Mouse (Mus musculus): ENCODE measurements around the gene Cacnb1. TPM values are rescaled to one million over a fixed set of nuclear protein-coding genes. Genes with fewer than 3 reads are reported as not detected.
A peak's percentile ranks its signal among the peaks of the same experiment; 100 is the strongest.

Gene Cacnb1
- total RNA-seq, 2 experiments from 2014 or later: 6.1 to 6.2 TPM

DNA sequence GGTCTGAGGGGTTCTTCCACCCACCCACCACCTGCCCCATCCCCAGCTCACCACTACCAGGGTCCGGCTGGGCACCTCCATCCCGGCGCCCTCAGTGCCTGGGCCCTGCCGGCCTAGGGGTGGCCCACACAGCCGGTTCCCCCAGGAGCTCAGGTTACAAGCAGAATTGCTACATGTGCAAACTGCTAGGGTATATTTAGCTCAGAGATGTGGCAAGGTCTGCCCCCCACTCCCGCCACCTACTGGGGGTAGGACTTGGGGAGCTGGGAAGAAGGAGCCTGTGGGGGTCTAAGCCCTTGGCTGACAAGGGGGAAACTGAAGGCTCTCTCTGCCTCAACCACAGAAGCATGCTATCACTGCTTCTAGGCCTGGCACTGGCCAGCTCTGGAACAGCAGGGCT, 4.6 kb downstream of the Cacnb1 start:
- intact Hi-C loops (cut with DNase I): no loop called here
- no peak for DNase-seq

DNA sequence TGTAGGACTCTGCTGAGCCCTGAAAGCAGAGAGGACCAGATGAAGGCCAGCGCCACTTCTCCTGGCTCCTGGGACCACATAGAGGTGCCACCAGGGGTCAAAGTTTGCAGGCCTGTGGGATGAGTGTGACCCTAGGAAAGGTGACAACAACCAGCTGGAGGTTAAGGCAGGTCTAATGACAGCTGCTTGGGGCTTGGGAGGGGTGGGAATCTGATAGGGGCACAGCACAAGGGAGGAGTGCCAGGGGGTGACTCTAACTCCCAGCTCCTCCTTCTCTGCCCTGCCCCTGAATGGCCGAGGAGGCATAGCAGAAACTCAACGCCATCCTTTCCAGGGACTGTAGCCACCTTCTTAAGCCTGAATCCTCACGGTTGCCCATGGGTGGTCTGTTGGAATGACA, 6.0 kb downstream of the Cacnb1 start:
- no peak for DNase-seq
- intact Hi-C loops (cut with DNase I): no loop called here

DNA sequence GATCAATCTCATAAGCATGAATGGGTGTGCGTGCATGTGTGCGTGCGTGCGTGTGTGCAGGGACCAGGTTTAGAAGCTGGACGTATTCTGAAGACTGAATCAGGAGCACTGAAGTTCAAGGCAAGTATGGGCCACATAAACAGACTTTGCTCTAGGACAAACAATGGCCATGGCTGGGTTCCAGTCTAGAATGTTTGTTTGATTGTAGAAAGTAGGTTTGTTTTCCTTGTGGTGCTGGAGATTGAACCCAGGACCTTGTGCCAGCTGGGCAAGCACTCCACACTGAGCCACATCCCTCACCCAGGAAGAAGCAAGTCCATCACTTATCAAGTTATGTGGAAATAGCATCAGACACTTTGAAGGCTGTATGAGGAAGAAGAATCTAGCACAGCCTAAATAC, 6.7 kb downstream of the Cacnb1 start:
- intact Hi-C loops (cut with DNase I): no loop called here

DNA sequence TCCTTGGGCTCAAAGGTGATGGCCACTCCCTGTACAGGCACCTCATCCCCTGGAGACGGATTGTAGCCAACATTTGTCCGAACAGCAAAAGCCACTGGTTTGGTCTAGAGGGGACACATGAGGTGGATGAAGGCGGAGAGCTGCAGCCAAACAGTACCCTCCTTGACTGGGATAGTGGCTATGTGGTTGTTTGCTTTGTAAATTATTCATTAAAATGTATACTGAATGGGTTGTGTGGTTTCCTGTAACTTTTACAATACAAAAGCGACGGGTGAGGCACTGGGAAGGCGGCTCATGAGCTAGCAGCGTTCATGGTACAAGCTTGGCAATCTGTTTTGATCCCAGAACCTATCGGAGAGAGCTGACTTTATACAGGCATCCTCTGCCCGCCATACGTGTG, 10.0 kb downstream of the Cacnb1 start:
- DNase-seq: no peak
- intact Hi-C loops (cut with DNase I): no loop called here

More for the DNA sequence above, 6.7 kb downstream of the Cacnb1 start:
- no peak for DNase-seq

DNA sequence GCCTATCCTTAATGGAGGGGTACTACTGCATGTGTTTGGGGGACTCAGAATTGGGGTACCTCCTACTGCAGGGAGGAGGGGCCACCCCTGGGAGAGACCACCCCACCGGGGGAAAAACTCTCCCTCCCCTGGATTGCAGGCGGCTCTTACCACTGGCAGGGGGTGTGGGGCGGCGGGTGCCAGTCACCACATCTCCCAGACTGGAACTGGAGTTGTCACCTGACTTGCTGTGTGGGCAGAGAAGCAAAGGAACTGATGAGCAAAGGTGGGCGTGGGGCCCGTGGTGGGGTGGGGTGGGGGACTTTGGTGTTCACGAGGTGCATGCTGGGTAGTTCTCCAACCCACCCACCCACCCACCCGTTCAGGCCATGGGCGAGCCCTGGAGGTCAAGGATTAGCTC, 11.1 kb downstream of the Cacnb1 start:
- no peak for DNase-seq
- intact Hi-C loops (cut with DNase I): no loop called here

DNA sequence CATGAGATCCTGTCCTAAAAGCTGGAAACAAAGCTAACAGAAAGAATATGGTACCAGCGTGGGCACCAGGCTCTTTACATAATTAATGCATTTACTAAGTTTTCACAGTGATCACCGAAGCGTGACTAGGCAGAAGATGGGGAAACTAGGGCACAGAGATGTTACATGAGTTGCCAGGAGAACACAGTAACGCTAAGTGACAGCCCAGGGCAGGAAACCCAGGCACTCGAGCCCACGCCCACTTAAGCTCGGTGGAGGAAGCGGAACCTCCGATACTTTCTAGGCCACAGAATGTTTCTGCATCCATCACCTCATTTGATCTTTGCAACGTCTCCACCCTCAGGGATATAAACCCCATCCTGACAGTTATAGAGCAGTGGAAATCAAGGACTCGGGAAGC, 14.7 kb downstream of the Cacnb1 start:
- DNase-seq: no peak
- intact Hi-C loops (cut with DNase I): no loop called here

DNA sequence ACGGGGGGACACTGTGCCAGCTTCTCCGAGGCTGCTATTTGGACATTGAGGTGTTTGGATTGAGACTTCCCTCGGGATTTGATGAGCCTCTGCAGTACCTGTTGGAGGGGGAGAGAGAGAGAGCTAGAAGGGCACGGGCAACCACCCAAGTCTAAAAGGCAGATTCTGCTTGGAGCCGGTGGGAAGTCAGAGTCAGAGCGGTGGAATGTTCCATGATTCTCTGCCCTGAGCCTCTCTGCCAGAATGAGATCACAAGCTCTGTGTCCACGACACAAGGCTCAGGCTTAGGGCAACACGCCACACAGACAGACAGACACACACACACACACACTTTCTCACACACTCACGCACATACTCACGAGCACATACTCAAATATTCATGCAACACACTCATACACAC, 17.1 kb downstream of the Cacnb1 start:
- intact Hi-C loops (cut with DNase I): no loop called here
- peak; percentile 52 to 58 for DNase-seq

DNA sequence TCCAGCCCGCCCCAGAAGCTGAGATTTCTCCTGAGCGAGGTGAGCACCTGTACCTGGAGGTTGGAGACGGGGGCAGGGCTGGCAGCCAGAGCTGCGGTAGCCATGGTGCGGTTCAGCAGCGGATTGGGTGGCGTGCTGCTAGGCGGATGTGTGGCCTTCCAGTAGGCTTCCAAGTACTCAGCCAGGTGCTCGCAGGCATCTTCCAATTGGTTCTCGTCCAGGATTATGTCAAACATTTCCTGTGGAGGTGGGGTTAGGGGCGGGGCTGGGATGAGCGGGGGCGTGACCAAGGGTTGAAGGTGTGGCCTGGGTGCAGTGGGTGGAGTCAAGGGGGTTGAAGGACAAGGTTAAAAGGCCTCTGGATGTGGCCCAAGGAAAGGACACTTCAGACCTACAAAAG, 17.8 kb downstream of the Cacnb1 start:
- intact Hi-C loops (cut with DNase I): no loop called here
- no peak for DNase-seq

DNA sequence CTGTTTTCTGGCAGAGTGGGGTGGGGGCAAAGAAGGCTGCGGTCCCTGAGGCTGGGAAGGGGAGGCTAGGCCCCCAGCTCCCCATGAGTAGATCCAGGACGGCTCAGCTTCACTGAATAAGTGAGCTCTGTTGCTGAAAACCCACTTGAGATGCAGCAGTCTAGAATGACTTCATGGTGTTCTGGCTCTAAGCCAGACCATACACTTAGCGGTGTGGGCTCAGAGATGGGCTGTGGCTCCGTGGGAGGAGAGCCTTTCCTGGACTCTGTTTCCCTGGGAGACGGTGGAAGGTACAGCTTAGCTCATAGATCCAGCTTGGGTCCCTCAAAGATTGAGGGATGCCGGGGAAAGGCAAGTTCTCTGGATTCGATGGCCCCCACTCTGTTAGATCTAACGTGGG, 18.7 kb downstream of the Cacnb1 start:
- intact Hi-C loops (cut with DNase I): no loop called here
- no peak for DNase-seq

DNA sequence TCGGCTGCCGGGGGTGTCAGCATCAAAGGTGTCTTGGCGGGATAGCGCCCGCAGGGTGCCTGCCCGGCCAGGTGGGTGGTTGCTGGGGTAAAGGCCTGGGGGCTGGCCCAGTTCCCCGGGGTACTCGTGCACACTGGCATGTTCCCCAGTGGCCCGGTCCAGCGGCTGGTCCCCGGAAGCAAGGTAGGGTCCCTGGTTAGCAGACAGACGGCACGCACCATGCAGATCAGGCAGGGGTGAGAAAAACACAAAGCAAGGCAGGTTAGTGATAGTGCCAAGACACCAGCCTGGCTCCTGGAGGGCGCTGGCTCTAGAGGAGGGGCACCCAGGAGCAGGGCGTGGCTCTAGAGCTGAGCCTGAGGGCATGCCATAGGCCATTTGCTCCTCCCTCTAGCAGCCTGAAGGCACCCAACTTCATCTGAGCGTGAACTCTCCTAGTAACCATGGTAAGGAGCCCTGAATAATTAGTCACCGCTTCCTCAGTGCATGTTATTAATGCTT, 19.6 kb downstream of the Cacnb1 start:
- intact Hi-C loops (cut with DNase I): no loop called here
- no peak for DNase-seq

DNA sequence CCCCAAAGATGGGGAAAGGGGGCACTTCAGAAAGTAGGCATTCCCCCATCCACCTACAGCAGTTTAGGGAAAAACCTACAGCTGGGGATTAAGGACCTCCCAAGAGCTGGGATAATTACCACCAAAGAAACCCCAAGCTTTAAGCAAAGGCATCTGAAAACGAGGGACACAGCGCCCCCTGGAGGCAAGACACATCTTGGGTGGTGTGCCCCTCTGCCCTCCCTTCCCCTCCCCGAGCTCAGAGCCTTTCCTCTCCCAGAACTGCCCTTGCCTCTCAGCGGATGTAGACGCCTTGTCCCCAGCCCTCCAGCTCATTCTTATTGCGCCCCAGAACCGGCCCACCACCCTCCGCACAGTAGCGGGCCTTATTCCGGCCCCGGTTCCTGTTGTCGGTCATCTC, 20.2 kb downstream of the Cacnb1 start:
- DNase-seq: peak; percentile 76 to 87
- intact Hi-C loops (cut with DNase I): loop anchor here (1.0 kb wide), 1 partner anchor 102 kb away; no protein-coding TSS in a partner anchor

DNA sequence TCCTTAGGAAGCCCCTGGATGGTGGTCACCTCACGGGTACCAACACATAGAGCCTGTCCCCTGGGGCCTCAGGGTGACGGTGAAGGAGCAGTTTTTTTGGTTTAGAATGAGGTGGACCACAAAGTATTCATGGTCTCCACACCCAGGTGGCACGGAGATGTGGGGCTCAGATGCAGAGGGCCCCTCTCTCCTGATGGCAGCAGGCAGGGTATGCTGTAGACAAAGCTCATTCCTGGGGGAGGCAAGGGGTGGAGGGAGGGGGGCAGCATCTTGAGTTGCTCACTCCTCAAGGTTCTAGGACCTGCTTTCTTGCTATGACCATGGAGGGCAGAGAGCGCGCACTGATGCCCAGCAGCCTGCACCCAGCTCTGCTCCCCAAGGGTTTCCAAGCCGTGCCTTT, 20.8 kb downstream of the Cacnb1 start:
- intact Hi-C loops (cut with DNase I): loop anchor here (1.0 kb wide), 1 partner anchor 102 kb away; no protein-coding TSS in a partner anchor
- DNase-seq: no peak

DNA sequence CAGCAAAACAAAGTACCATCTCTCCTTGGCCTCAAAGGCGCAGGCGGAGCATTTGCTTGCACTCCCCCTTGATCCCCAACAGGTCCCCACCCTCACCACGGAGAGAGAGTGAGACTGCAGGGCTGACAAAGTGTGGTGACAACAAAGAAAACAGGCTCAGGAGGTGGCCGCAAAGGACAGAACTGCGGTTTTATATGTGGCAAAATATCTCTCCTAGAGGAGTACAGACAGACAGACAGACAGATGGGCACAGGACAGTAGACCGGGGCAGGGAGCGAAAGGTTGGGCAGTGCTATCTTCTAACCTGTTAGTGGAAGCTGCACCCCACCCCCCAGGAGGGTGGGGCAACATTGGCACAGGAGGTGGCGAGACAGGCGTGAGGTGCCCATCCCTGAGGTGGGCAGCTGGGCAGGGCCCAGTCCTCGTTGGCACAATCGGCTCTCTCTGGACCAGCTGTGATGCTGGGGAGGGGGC, 21.4 kb downstream of the Cacnb1 start:
- no peak for DNase-seq
- intact Hi-C loops (cut with DNase I): no loop called here

DNA sequence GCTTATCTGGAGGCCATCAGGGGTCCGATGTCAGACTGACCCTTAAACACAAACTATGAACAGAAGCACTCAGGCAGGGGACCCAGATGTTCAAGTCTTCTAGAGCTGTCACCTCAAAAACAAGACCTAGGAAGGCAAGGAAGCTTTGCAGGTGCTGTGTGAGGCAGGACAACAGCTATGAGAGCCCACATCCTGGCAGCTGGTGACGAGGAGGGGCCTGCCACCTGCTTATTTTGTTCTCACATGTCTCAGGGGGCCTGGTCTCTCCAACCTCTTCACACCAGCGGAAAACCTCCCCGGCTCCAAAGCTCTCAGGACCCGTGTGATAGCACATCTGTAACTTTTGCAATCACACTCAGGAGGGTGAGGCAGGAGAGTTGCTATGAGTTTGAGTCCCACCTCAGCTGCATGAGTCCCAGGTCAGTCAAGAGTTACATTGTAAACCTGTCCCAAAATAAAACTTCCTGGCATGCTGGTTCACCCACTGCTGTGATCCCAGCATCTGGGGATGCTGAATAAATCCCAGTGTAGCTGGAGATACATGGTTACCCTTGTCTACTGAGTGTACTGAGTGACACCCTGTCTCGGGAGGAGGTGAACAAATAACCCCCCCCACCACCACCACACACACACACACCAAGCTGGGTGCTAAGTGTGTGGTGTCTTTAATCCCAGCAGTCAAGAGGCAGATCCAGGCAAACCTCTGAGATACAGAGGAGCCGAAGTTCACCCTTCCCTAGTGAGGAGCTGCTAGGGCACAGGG, 22.3 kb downstream of the Cacnb1 start:
- no peak for DNase-seq
- intact Hi-C loops (cut with DNase I): no loop called here

DNA sequence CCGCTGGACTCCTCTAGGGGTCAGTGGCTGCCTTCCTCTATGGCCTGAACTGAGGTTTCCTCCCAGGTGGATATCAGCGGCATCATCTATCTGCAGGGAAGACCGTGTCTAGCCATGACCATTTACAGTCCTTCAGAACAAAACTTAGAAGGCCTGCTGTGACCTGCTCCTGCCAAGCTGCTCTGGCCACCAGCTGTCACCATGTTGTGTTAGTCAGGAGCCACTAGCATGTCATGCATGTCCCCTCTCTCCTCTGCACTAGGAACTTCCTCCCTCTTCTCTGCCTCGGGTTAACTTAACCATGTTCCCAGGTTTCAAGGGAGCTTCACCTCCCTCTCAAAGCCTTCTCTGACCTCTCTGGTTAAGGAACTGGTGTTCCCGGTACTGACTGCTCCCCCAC, 23.1 kb downstream of the Cacnb1 start:
- no peak for DNase-seq
- intact Hi-C loops (cut with DNase I): no loop called here

DNA sequence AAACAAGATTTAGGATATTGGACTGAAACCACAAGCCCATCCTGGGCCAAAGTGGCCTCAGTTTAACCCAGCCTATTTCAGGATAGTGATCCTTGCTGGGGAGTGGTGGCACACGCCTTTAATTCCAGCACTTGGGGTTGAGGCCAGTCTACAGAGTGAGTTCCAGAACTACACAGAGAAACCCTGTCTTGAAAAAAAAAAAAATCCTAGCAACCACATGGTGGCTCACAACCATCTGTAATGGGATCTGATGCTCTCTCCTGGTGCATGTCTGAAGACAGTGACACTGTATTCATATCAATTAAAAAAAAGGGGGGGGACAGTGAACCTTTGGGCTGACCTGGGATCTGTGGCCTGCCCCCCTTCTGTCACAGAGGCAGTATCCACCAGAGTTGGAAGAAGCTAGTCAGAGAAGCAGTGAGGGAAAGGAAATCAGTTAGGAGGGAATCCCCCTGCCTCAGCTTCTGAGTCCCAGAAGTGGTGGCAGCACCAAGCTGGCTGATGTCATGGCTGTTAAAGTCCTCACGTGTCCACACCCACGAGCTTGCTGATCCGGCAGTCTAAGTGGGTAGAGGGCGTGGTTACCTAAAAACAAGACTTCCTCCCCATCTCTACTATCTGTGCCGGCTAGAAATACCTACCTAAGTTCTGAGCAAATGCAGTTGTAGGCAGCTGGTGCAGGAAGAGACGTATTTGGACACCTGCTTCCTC, 23.8 kb downstream of the Cacnb1 start:
- intact Hi-C loops (cut with DNase I): no loop called here
- no peak for DNase-seq

DNA sequence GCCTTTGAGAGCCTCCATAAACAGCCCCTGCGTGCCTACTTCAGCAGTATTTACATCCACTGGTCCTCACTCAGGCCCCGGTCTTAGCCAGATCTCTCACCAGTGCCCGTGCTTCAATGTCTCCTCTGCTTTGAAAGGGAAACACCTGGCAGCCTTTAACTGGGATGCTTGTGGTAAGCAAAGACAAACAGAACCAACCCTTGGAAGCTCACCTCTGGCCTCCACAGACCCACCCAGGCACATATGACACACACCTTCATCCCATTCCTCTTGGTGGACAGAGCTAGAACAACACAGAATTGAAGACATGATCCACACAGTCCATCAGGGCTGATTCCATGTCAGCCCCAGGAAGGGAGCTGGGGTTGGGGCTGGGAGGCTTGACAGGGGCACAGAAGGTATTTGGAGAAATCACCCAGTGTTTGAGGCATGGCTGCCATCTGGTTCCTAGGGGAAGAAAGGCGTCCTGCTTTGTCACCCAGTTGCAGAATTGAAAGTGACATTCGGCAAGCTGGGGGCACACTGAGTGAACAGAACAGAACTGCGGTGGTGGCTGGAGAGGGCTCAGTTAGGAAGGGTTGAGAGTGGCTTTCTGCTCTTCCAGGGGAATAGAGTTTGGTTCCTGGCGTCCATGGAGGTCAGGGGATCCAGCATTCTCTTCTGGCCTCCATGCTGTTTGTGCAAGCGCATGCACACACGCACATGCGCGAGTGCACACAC, 24.6 kb downstream of the Cacnb1 start:
- intact Hi-C loops (cut with DNase I): no loop called here
- no peak for DNase-seq

DNA sequence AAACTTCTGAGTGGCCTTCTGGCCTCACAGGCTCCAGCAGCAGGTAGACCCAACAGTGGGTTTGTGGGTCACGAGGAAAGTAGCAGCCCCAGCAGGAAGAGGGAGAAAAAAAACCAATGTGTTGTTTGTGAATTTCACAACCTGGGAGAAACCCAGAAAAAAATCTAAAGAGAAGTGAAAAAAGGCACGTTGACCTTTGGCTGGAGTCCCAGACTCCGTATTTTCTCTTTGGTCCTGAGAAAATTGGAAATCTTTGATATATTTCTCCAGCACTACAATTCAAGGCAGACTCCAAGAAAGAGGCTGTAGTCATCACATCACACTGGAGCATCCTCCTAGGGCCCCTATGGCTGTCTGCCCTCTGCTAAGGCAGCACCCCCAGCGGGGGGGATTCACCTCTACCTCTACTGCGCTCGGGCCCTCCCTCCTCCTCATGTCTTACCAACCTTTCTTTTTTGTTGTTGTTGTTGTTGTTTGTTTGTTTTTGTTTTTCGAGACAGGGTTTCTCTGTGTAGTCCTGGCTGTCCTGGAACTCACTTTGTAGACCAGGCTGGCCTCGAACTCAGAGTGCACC, 25.4 kb downstream of the Cacnb1 start:
- intact Hi-C loops (cut with DNase I): no loop called here
- DNase-seq: no peak

DNA sequence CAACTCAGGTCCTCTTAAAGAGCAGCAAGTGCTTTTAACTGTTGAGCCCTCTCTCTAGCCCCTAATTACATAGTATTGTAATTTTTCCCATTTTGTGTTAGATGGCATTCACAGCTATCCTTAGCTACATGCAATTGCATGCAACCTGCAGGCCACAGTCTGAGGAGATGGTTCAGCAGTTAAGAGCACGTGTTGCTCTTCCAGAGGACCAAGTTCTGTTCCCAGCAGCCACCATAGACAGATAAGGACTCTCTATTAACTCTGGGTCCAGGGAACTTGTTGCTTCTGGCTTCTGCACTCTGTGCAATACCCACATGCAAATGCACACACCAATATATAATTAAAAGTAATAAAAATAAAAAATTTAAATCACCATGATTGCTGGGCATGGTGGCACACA, 26.1 kb downstream of the Cacnb1 start:
- intact Hi-C loops (cut with DNase I): no loop called here

DNA sequence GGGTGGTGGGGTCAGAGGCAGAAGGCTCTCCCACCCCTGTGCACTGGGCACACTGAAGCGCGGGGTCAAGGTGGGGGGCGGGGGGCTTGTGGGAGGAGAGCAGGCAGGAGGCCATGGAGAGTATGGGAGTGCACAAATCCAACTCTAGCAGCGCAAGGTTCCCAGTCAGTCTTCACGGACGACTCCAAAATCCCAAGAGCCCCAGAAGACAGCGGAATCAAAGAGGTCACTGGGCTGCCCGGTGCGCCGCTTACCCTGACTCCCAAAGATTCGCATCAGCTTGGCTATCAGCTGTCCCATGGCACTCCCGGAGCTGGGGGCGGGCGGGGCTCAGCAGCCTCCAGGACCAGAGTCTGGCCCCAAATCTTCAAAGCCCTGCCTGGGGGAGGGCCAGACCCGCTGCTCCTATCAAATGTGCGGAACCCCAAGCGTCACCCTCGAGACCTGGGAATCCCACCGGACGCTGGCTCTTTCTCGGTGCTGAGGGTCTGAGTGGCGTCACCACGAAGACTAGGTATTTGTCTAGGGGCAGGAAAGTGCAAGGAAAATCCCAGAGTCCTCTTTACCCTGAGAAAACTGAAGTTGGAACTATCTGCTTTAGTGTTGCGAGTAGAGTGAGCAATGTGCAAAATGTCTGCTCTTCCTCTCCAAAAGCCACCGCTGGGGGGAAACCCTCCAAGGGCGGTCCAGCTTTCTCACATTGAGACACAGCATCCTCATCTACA, 27.1 kb downstream of the Cacnb1 start, which contains the start of gene Arl5c:
Arl5c (minus strand) TSS at position 618 of the 725 bp plus-strand sequence.
- intact Hi-C loops (cut with DNase I): no loop called here
- peak; percentile 50 to 65 for DNase-seq

More for the DNA sequence above, 26.1 kb downstream of the Cacnb1 start:
- no peak for DNase-seq

Measured in heart, postnatal 36 days (tissue).